Mouse (Mus musculus): ENCODE measurements at regions not wholly inside any gene's neighbourhood (a gene's known extent, or its start where the extent isn't known, plus 50 kb on each side); places are given as distances from the start of the nearest gene placed in this dataset.

DNA sequence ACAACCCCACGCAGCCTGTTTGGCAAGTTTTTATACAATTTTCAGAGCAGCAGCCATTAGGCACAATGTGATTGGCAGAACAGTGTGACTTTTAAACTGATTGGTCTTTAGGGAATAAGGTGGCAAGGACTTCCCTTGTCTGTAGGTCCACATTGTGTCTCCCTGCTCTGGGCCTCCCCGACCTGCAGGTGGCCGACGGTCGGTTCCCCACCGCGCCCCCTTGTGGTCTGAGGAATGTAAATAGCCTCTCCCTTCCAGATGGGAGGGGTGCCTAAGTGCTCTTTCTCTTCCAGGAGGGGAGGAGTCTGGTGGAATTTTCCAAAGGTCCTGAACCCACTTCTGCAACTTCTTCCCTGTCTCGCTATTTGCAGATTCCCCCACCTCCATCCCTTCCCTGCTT lies 52.5 kb upstream of the Prr5 start:
- DNase-seq = peak; percentile 26

DNA sequence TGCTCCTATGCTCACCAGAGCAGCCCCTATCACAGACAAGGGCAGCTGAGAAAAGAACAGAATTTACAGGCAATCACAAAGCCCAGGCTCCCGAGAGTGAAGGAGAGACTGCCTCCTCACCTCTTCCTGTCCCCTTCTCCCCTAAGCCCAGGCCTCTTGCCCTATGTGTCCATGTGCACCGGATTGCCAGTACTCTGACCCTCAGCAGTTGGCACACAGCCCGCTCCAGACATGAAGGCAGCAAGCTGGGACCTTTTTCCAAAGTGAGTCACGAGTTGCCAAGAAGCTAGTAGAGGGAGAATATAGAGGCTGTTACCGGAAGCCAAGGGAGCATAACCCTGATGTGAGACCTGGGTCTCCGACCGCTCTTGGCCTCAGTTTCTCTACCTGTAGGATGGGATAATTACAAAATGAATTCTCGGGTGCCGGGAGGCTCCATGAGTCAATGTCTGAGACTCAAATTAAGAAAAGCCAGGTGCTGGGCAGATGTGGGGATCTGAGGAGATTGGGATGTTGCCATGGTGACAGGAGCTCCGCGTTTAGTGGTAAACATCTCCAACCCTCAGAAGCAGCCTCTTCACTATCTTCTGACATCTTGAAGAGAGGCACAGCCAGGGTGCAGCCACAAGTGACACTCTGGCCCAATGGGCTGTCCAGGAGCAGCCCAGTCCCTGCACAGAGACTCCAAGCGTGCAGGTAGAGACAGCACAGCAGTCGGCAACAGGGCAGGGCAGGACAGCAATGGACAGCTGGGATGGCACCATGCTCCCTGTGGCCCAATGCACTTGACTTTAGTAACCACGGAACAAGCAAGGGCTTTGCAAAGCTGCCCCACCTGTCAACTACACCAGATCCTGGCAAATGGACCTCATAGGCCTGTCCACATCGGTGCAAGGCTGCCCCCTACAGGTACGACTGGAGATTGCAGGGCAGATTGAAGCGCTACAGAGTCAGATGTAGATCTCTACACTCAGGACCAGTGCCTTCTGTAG lies 55.6 kb upstream of the Prr5 start:
- DNase-seq = peak; percentile 79

DNA sequence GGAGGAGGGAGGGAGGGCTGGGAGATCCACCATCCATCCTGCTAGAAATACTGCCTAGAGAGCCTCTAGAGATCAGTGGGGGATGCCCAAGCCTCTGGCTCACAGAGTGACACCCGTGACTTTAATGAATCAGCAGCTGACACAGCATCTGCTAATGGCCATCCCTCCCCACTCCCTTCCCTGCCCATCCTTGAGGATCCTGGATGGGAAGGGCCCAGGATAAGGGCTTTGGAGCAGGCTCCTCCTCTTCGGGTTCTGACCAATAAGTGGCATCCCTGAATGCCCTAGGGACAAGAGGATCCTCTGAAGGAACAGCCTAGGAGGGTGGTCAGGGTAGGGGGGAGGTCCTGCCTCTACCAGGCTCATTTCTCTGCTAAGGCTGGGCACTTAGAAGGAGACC lies 55.3 kb upstream of the Rtl6 start:
- DNase-seq = no peak

DNA sequence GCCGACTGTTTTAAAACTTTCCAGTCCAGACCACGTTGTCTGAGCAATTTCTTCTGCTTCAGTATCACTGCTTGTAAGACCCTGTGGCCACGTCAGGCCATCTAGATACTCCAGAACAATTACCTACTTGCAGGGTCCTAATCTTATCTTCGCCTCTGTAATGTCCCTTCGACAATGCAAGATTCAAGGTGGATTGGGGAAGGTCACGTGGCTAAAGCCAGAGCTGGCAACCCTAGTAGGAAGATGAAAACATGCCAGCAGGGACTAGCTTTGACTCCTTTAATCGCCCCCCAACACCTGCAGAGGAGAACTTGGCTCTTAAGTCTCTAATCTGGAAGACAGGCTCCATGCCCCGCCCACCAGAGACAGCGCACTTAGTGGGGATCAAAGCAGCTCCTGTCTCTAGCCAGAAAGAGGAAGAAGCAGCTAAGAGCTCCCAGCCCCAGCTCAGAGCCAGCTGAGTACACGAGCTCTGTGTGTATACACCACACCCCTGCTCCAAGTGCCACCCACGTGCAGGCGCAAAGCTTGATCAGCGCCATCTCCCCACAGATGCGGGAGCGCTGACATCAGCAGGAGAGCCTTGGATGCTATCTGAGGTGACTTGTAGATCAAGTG lies 52.3 kb upstream of the Rtl6 start:
- no peak for DNase-seq

GRCm38 (mm10) chr15:84609063-84609462 lies 51.4 kb upstream of the Rtl6 start:
- DNase-seq = no peak

All from cerebellum, adult 9-11 months (tissue).